Mouse (Mus musculus): ENCODE measurements around the gene Npy2r.

Gene Npy2r

DNA sequence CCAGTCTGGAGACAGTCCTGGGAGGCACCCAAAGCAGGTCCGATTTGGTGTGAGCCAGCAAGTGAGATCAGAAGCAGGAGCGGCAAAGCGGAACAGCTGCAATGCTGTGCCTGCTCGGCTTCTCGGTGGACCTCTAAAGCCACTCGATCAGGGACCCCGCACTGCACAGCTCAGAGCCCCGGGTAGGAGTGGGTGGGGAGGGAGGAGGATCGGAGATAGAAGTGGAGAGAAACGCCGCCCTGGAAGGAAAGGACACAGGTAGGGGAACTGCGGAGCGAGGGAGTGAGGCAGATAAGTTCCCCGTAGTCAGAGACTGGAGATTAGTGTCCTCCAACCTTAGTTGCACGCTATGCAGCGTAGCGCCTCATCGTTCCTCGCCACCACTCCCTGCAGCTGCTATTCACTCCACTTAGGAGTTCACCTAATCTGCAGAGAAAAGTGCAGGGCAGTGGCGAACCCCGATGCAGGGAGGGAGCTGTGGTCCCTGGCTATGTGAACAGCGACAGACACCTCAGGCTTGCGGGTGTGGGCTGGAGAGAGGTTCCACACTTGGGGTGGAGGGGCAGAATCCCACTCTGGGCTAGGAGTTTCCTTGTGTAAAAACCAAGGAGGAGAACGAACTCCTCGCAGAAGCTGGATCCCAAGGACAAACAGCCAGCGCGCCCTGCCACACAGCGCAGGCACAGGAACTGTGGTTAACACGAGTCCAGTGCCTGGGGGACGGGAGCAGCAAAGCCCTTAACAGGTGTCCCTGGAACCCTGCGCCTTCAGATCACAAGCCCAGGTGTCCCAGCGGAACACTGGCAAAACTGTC lies at the start of gene Npy2r:
Gene Npy2r, minus strand, starts transcription at position 177 of the 814 bp plus-strand sequence.
- peak; percentile 8 to 12 for DNase-seq

GRCm38 (mm10) chr3:82557786-82558185 lies 9.9 kb upstream of the Npy2r start:
- DNase-seq = no peak

GRCm38 (mm10) chr3:82556311-82556828 lies 8.5 kb upstream of the Npy2r start:
- DNase-seq = no peak

- DNase-seq = no peak
These were observed 2.0 kb upstream of the Npy2r start for GRCm38 (mm10) chr3:82549932-82550331.

- DNase-seq = no peak
These were observed 869 bp upstream of the Npy2r start for GRCm38 (mm10) chr3:82548753-82549152.

DNA sequence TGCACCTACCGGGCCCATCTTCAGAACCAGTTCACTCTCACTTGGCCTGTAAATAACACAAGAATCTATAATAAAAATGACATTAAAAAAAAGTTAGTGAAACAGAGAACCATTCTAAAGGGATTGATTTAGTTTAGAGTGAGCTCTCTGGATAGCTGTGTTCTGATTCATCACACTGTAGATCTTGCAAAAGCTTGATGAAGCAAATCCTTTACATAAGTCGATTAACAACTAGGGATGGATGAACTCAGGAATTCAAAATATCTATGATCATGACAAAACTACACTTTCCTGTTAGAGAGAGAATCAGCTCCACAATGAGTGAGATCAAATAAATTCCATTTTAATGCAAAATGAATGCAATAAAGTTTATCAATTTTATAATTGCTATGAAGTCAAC lies 6.4 kb downstream of the Npy2r start:
- DNase-seq = no peak

- no peak for DNase-seq
These were observed 7.9 kb downstream of the Npy2r start for GRCm38 (mm10) chr3:82539951-82540350.

DNA sequence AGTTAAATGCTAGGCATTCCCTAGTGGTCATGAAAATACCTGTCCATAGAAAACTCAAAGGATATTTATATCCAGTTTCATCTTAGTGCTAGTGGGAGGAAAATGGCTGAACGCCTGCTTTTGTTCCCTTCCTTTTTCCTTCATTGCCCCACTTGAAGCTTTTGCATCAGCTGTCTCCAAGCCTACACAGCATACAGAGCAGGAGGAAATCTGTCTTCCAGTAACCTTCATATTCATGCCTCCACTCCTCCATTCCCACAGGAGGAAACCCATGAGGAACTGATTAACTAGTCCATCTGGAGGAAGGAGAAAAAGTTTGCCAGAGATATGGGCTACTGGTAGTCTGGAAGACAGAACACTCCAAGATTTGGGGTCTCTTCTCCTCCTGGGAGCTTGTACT lies 23.1 kb downstream of the Npy2r start:
- DNase-seq = no peak

GRCm38 (mm10) chr3:82498006-82498405 lies 49.9 kb downstream of the Npy2r start:
- DNase-seq = no peak
